Mouse (Mus musculus) NIH3T3 (cell line): ENCODE measurements around the gene Tbrg4.

ENCODE experiments used
- DNase-seq: peaks from one replicate; pipeline ENCODE4 v3.0.0-alpha.2; 2012; ENCODE audit warnings: low read depth

Gene Tbrg4

GRCm38 (mm10) chr11:6625478-6626387, at the start of gene Tbrg4:
Gene Tbrg4 (minus strand): TSS chr11:6626067.
- DNase-seq: peak; percentile 99

- DNase-seq: no peak
Measured at GRCm38 (mm10) chr11:6675402-6675801, 49.5 kb upstream of the Tbrg4 start.

- DNase-seq: no peak
Measured at GRCm38 (mm10) chr11:6674701-6675100, 48.8 kb upstream of the Tbrg4 start.

DNA sequence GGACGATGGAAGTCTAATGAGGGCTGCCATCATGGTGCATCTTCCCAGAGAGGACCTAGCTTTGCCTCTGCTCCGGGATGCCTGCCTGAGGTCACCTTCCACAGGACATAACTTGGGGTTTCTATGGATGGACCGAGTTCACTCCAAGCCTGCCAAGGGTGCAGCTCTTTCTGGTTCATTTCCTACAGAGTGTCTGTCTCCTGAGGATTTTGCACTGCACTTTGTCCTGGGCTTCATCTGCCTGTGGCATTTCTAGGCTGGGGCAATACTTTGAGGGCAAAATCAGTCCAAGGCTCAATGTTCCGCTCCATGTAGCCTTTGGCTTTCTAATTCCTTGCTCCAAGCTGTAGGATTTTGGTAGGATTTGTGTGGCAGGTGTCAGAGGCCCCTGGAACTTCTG, 45.0 kb upstream of the Tbrg4 start:
- no peak for DNase-seq

- DNase-seq: peak; percentile 72
Measured at GRCm38 (mm10) chr11:6670044-6670443, 44.2 kb upstream of the Tbrg4 start.

DNA sequence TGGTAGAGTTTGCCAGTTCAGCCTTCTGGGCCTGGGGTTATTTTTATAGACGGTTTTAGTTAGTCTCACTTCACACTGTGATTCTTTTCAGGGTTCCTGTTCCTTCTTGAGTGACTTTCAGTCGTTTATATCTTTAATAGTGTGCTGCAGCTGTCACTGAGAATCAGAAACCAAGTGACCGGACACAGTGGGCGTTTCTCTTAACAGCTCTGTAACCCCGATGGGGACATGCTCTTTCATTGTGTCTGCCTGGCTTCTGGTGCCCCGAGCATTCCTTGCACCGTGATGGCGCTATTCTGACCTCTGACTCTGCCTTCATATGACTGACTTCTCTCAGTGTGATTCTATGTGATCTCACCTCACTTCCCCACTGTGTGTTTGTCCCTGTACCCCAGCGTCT, 43.2 kb upstream of the Tbrg4 start:
- DNase-seq: no peak

DNA sequence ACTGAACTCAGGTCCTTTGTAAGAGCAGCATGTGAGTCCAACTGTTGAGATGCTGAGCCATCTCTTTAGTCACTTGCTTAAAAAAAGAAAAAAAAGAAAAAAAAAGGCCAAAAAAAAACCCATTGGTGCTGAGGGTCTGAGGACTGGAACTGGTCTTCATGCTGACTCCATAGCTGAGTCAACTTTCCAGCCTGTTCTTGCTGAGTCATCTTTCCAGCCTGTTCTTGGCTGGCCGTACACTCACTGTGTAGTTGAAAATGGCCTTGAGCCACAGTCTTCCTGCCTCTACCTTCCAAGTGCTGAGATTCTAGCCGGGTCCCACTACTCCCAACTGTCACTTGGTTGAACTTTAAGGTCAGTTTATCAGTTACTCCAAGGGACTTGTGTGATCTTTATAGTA, 40.8 kb upstream of the Tbrg4 start:
- DNase-seq: peak; percentile 67

DNA sequence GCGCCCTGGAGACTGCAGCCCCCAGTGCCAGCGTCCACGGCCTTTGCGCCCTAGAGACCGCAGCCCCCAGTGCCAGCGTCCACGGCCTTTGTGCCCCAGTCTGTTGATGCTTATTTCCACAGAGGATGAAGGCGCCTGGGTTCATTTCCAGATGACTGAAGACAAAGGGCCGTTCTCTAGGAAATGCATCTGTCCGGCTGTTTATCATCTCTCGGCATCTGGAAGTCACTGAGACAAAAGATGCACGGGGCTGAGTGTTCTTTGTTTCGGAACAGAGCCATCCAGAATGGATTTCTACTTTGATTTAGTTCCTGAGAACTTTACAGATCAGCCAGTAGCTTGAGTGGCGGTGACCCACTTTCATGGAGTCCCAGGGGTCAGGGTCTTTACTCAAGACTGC, 35.3 kb upstream of the Tbrg4 start:
- DNase-seq: no peak

DNA sequence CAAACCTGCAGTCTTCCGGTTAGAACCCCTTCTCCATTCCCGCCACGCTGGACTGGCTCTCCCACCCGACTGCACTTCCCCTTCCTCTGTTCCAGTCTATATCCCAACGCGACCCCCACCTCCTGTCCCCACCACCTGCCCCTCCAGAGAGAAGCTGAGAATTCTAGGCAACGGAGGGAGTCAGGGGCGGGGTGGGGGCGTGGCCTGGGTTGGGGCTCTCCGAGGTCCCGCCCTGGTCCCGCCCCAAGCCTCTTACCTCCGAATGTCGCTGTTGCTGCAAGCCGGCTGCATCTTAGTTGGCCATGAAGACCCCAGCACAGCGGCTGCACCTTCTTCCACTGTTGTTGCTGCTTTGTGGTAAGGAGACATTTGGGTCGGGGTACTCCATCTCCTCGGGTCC, 32.4 kb upstream of the Tbrg4 start, which contains the start of gene Ramp3:
TSS of gene Ramp3 (plus strand) at position 251 of the 400 bp plus-strand sequence.
- DNase-seq: peak; percentile 85

- DNase-seq: peak; percentile 94
Measured at GRCm38 (mm10) chr11:6654903-6655302, 29.0 kb upstream of the Tbrg4 start.

GRCm38 (mm10) chr11:6652978-6653377, 27.1 kb upstream of the Tbrg4 start:
- DNase-seq: peak; percentile 35

GRCm38 (mm10) chr11:6650519-6650918, 24.7 kb upstream of the Tbrg4 start:
- DNase-seq: no peak

- peak; percentile 42 for DNase-seq
Measured at GRCm38 (mm10) chr11:6647831-6648724, 22.2 kb upstream of the Tbrg4 start.

DNA sequence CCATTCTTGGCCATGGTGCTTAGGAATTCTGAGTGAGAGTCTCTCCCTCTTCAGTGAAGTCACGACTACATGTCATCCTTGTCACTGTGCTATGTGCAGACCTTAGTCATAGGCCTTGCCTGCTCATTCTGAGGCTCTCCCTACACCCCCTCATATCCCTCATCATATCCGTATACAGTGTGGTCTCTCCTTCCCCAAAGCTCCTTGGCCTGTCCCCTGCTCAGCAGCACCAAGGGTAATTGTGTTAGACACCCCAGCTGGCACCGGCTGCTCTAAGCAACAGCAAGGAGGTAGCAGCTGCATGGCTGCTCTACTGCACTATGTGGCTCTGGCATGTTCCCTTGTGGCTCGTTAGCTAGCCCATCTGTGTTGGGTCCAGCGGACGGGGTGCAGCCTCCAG, 18.7 kb upstream of the Tbrg4 start:
- DNase-seq: no peak

DNA sequence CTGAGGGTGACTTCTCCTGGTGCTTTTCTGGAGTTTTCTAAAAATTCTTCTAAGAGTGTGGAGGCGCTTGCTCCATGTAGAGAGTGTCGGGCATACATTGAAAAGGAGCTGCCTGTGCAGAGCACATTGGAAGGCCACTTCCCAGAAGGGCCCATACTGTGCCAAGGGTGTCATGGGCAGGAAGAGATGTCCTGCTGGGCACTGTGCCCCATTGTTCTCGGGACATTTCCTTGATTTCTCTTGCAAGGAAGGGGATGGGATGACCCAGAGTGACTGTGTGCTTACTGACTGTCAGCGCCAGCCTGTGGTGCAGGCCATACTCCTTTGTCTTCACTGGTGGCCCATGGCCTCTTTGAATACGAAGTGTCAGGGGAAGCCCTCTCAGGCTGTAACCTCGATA, 13.2 kb upstream of the Tbrg4 start:
- no peak for DNase-seq

DNA sequence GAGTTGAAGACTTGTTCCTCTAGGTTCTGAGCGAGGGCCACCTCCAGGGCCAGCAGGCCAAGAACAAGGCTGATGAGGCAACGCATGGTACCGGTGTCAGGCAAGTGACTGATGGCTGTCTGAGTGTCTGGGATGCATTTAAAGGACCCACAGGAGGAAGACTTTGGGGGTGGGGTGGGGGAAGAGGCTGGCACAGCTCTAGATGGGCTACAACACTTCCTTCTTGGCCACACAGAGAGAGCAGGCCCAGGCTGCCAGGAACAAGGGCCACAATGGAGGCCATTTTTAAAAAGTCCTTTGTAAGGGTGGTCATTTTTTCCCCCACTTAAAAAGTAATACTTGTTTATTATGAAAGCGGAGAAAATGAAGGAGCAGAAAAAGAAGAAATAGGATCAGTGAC, 12.7 kb upstream of the Tbrg4 start, which contains the start of gene Wap:
TSS of gene Wap (minus strand) at position 101 of the 400 bp plus-strand sequence.
- no peak for DNase-seq

GRCm38 (mm10) chr11:6636150-6636549, 10.3 kb upstream of the Tbrg4 start:
- DNase-seq: peak; percentile 10

- peak; percentile 66 for DNase-seq
Measured at GRCm38 (mm10) chr11:6629655-6630054, 3.8 kb upstream of the Tbrg4 start.

DNA sequence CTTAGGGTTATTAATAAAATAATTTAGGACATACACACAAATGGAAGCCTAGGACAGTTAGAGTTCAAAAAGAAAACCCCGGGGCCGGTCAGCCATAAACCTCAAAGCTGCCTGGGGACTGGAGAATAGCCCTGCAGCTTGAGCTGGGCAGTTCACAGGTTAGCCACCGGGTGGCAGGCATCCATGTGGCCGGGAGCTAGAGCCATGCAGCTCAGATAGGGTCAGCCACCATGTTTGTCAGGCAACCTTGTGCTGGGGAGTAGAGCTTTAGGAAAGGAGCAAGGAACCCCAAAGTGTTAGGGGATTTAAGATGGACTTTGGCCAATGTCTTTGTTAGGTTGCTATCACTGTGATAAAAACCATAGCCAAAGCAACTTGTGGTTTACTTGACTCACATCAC, 2.7 kb upstream of the Tbrg4 start:
- peak; percentile 77 for DNase-seq

GRCm38 (mm10) chr11:6627731-6628130, 1.9 kb upstream of the Tbrg4 start:
- DNase-seq: no peak

DNA sequence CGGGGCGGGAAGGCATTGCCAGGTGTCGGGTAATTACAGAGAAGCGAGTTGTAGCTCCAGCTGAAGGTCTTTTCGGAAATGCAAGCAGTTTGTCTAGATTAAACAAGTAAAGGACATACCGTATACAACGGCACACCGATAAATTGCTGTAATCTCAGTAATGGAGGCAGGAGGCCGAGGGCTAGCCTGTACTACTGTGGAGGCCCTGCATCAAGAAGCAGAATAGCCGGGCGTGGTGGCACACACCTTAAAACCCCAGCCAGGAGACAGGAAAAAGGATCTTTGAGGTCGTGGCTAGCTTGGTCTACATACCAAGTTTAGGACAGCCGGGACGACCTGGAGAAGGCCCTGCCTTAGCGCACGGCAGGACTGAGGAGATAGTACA, 513 bp upstream of the Tbrg4 start:
- DNase-seq: no peak

- DNase-seq: no peak
Measured at GRCm38 (mm10) chr11:6624619-6625382, 1.1 kb downstream of the Tbrg4 start.
